In the genomic region with DNA sequence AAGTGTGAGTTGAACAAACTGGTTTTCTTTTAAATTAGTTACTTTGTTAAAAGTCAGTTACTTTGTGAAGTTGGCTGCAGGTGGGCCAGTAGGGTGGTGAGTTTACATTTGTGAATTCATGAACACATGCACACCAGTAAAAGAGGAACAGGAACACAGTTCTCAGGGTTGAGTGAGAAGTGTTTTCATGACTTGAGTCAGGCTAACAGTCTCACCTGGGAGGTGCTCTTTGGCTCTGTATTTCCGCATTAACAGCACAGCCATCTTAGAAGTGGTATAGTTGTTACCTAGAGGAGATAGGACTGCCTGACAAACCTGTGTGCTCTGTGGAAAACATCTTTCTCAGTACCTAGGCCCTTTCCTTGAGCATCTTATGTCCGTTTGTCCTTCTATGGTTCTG, we compare ENCODE assay signal across 25 mouse cellular contexts. TPM values are rescaled to one million over a fixed set of nuclear protein-coding genes. Genes with fewer than 3 reads are reported as not detected.
DNase-seq lines count a peak whose midpoint lies in the region; ATAC-seq and TF ChIP-seq lines count a peak whose summit lies in the region.
"Had no signal": no experiment of that assay in that cellular context is flagged by ENCODE, and none has a peak within 500 bp of the region (broad histone marks: within the 10 kb centered on the region; RNA-seq: fewer than 3 reads in every experiment).

No protein-coding gene starts in this region.

- dilution Hi-C loops in CH12.LX (cut with MboI; ENCODE audit: extremely low pct_ligation_motif_present, extremely low pct_unique_long_range_greater_than_20kb, low sequenced_read_pairs) = no loop called here

- DNase-seq in liver = no peak
- peak; percentile 63 for DNase-seq in CH12.LX (ENCODE audit: extremely low read depth)
- no peak for DNase-seq in liver, postnatal 0 days
- DNase-seq in layer of hippocampus, adult 9-10 months (ENCODE audit: low spot score) = no peak
- DNase-seq in right cerebral cortex, postnatal 14 days = no peak
- DNase-seq: adrenal gland, postnatal 14 days; cerebellum, adult 18-20 months; cerebellum, adult 9-11 months; cerebellum, postnatal 36 days; gastrocnemius, postnatal 25 days; heart, postnatal 14 days had no signal

- peak; percentile 85 for TF ChIP-seq EP300 in CH12.LX (IDR thresholded peaks at IDR 0.05; ENCODE audit: low read length)
- no peak for TF ChIP-seq EP300 in liver, postnatal 0 days (IDR thresholded peaks at IDR 0.05; ENCODE audit: low read depth)

- TF ChIP-seq RAD21 in CH12.LX (IDR thresholded peaks at IDR 0.05; ENCODE audit: low read depth, low read length) = no peak

- H3K27me3 ChIP-seq in intestine, postnatal 0 days (replicated peaks; ENCODE audit: control insufficient read depth, insufficient read depth, low read length) = no peaks in the 10 kb centered on the region
- H3K27me3 ChIP-seq in intestine, embryonic 16.5 days (replicated peaks; ENCODE audit: control insufficient read depth, insufficient read depth, low read length) = no peaks in the 10 kb centered on the region
- H3K27me3 ChIP-seq in liver, embryonic 16.5 days (ENCODE audit: control insufficient read depth, insufficient read depth, low read depth, low read length) = no peaks in the 10 kb centered on the region
- H3K27me3 ChIP-seq in CH12.LX (replicated peaks) = no peaks in the 10 kb centered on the region
- no peaks in the 10 kb centered on the region for H3K27me3 ChIP-seq in liver, postnatal 0 days (ENCODE audit: insufficient read depth, low read length)
- H3K27me3 ChIP-seq: embryonic facial prominence, embryonic 13.5 days; forebrain, embryonic 12.5 days; heart, embryonic 15.5 days; Patski had no signal

- H3K36me3 ChIP-seq in intestine, postnatal 0 days (ENCODE audit: control insufficient read depth, insufficient read depth) = peaks cover 17% of the 10 kb centered on the region
- peaks cover 2% of the 10 kb centered on the region; the same call in 1 of the 2 replicates for H3K36me3 ChIP-seq in intestine, embryonic 16.5 days (ENCODE audit: control insufficient read depth, insufficient read depth, low read length)
- peaks cover 5% of the 10 kb centered on the region for H3K36me3 ChIP-seq in liver, embryonic 16.5 days (ENCODE audit: control insufficient read depth, insufficient read depth)
- peaks cover 7 to 38% of the 10 kb centered on the region in 2 experiments for H3K36me3 ChIP-seq in CH12.LX (replicated peaks in 1 of 2; ENCODE audit: control insufficient read depth in 1 of 2, insufficient read depth in 1 of 2, low read length in 1 of 2)
- H3K36me3 ChIP-seq in liver, postnatal 0 days (replicated peaks; ENCODE audit: insufficient read depth, low read length) = peaks cover 10% of the 10 kb centered on the region

- WGBS in intestine, postnatal 0 days = 67% methylated on average over 2 of the region's 2 CpGs
- 82% methylated on average over 2 of the region's 2 CpGs for WGBS in intestine, embryonic 16.5 days
- WGBS in liver, embryonic 16.5 days (ENCODE audit: insufficient replicate concordance) = 72% methylated on average over 2 of the region's 2 CpGs
- 66% methylated on average over 2 of the region's 2 CpGs for WGBS in liver, postnatal 0 days (ENCODE audit: insufficient replicate concordance)

- in situ Hi-C loops in CH12.LX (cut with MboI; ENCODE audit: low pct_ligation_motif_present, low pct_unique_long_range_greater_than_20kb, low sequenced_read_pairs) = no loop called here

- no peak for TF ChIP-seq POLR2A in CH12.LX (IDR thresholded peaks at IDR 0.05; ENCODE audit: low read depth, low read length)

- peaks cover 64% of the 10 kb centered on the region for H3K79me2 ChIP-seq in CH12.LX (replicated peaks; ENCODE audit: control insufficient read depth, extremely low read depth, insufficient read depth, poor library complexity, severe bottlenecking)

- H3K4me1 ChIP-seq in intestine, postnatal 0 days (replicated peaks; ENCODE audit: control insufficient read depth, insufficient read depth, low read length) = peaks cover 8% of the 10 kb centered on the region
- H3K4me1 ChIP-seq in intestine, embryonic 16.5 days (ENCODE audit: control insufficient read depth, insufficient read depth, low read length) = peaks cover 40% of the 10 kb centered on the region
- peaks cover 24% of the 10 kb centered on the region for H3K4me1 ChIP-seq in liver, embryonic 16.5 days (ENCODE audit: control insufficient read depth, low read depth, low read length)
- H3K4me1 ChIP-seq in CH12.LX (ENCODE audit: control insufficient read depth in 1 of 2, insufficient read depth in 2 of 2) = peaks cover 18 to 66% of the 10 kb centered on the region in 2 experiments
- peaks cover 42% of the 10 kb centered on the region for H3K4me1 ChIP-seq in liver, postnatal 0 days (ENCODE audit: insufficient read depth)

- ATAC-seq in intestine, postnatal 0 days = no peak
- no peak for ATAC-seq in intestine, embryonic 16.5 days
- no peak for ATAC-seq in liver, embryonic 16.5 days (ENCODE audit: low read depth)
- no peak for ATAC-seq in liver, postnatal 0 days
- ATAC-seq: activated CD4-positive, CD25-positive, alpha-beta regulatory T cell, adult 4 months; CD4-positive, CD25-positive, alpha-beta regulatory T cell, adult 4 months; forebrain, embryonic 16.5 days; Patski had no signal

- no peaks in the 10 kb centered on the region for H3K9me3 ChIP-seq in intestine, postnatal 0 days (ENCODE audit: control insufficient read depth)
- no peaks in the 10 kb centered on the region for H3K9me3 ChIP-seq in intestine, embryonic 16.5 days (ENCODE audit: control insufficient read depth, low read length)
- no peaks in the 10 kb centered on the region for H3K9me3 ChIP-seq in liver, embryonic 16.5 days (replicated peaks; ENCODE audit: control insufficient read depth, low read length)
- H3K9me3 ChIP-seq in CH12.LX (replicated peaks; ENCODE audit: low read length) = peaks cover 6% of the 10 kb centered on the region
- H3K9me3 ChIP-seq in liver, postnatal 0 days (ENCODE audit: low read length) = no peaks in the 10 kb centered on the region
- H3K9me3 ChIP-seq: embryonic facial prominence, embryonic 13.5 days; forebrain, embryonic 12.5 days; heart, embryonic 15.5 days; hindbrain, embryonic 10.5 days had no signal

- H3K27ac ChIP-seq in intestine, postnatal 0 days (ENCODE audit: low read depth, low read length) = peak overlapping the region; percentile 28
- no peak overlapping the region; the same call in 1 of the 2 replicates for H3K27ac ChIP-seq in intestine, embryonic 16.5 days (ENCODE audit: low read length)
- peak overlapping the region; percentile 12 for H3K27ac ChIP-seq in liver, embryonic 16.5 days (ENCODE audit: low read length)
- 0 out of 2 replicates have a peak overlapping the region, but pooled peaks have one; percentile 18 for H3K27ac ChIP-seq in CH12.LX (ENCODE audit: insufficient read depth, low read depth)
- peak overlapping the region; percentile 87 for H3K27ac ChIP-seq in liver, postnatal 0 days (ENCODE audit: low read depth)
- H3K27ac ChIP-seq: embryonic facial prominence, embryonic 13.5 days; forebrain, embryonic 12.5 days; heart, embryonic 15.5 days; hindbrain, embryonic 10.5 days; hindbrain, embryonic 14.5 days had no signal

- H3K4me3 ChIP-seq in intestine, postnatal 0 days (ENCODE audit: low read depth, low read length) = no peak overlapping the region
- H3K4me3 ChIP-seq in intestine, embryonic 16.5 days (ENCODE audit: low read length) = no peak overlapping the region
- no peak overlapping the region for H3K4me3 ChIP-seq in liver, embryonic 16.5 days (ENCODE audit: low read depth, low read length)
- no peak overlapping the region for H3K4me3 ChIP-seq in CH12.LX (replicated peaks in 1 of 3; ENCODE audit: low read depth in 2 of 3, low read length in 2 of 3, poor library complexity in 1 of 3)
- no peak overlapping the region for H3K4me3 ChIP-seq in liver, postnatal 0 days (ENCODE audit: low read depth, low read length)
- H3K4me3 ChIP-seq: embryonic facial prominence, embryonic 13.5 days; forebrain, embryonic 12.5 days; heart, embryonic 15.5 days; hindbrain, embryonic 10.5 days had no signal

- 0 out of 2 replicates have a peak overlapping the region, but pooled peaks have one; percentile 9 for H3K4me2 ChIP-seq in intestine, postnatal 0 days (replicated peaks; ENCODE audit: low read depth)
- no peak overlapping the region for H3K4me2 ChIP-seq in intestine, embryonic 16.5 days (ENCODE audit: low read depth, low read length)
- H3K4me2 ChIP-seq in liver, embryonic 16.5 days (ENCODE audit: low read depth, low read length) = no peak overlapping the region
- no peak overlapping the region for H3K4me2 ChIP-seq in CH12.LX (ENCODE audit: insufficient read depth, low read depth, poor library complexity, severe bottlenecking)
- H3K4me2 ChIP-seq in liver, postnatal 0 days (ENCODE audit: low read depth, low read length) = peak overlapping the region; percentile 24; the same call in 1 of the 2 replicates
- H3K4me2 ChIP-seq: embryonic facial prominence, embryonic 13.5 days; forebrain, embryonic 12.5 days; heart, embryonic 15.5 days; hindbrain, embryonic 14.5 days had no signal

- no peak overlapping the region for H3K9ac ChIP-seq in intestine, postnatal 0 days (ENCODE audit: low read depth, low read length)
- H3K9ac ChIP-seq in intestine, embryonic 16.5 days (ENCODE audit: low read depth, low read length) = no peak overlapping the region
- no peak overlapping the region for H3K9ac ChIP-seq in liver, embryonic 16.5 days (ENCODE audit: low read depth, low read length)
- H3K9ac ChIP-seq in CH12.LX (ENCODE audit: insufficient read depth, low read depth) = no peak overlapping the region
- H3K9ac ChIP-seq in liver, postnatal 0 days (replicated peaks) = no peak overlapping the region
- H3K9ac ChIP-seq: embryonic facial prominence, embryonic 13.5 days; forebrain, embryonic 12.5 days; heart, embryonic 15.5 days; hindbrain, embryonic 14.5 days had no signal

- no peak for TF ChIP-seq CTCF in intestine, postnatal 0 days (IDR thresholded peaks at IDR 0.05; ENCODE audit: low read depth)
- no peak for TF ChIP-seq CTCF in CH12.LX (conservative IDR thresholded peaks at IDR 0.05 in 1 of 2, IDR thresholded peaks at IDR 0.05 in 1 of 2; ENCODE audit: low read depth in 2 of 2, low read length in 2 of 2)
- no peak for TF ChIP-seq CTCF in liver, postnatal 0 days (IDR thresholded peaks at IDR 0.05; ENCODE audit: low read depth)

RNA-seq across cellular contexts. Expression of gene Suclg1, which starts 4.8 kb away (rescaled TPM):
- polyA plus RNA-seq in intestine, postnatal 0 days (2015; fragmentation: Nextera tagmentation; extraction: Ambion mirVana) = 317 and 327 TPM in 2 replicates
- 371 and 392 TPM in 2 replicates for polyA plus RNA-seq in intestine, embryonic 16.5 days (2015; fragmentation: Nextera tagmentation; extraction: Ambion mirVana)
- polyA plus RNA-seq in liver, embryonic 16.5 days (2015; fragmentation: Nextera tagmentation; extraction: Ambion mirVana) = 147 and 149 TPM in 2 replicates
- total RNA-seq in CH12.LX (2012; rRNA removed) (114 and 127 TPM in 2 replicates), CH12.LX (2014; rRNA removed) (112 and 116 TPM in 2 replicates)
- polyA plus RNA-seq in CH12.LX (2012; ENCODE audit: insufficient read length, low read depth) = 169 and 179 TPM in 2 replicates
- polyA plus RNA-seq in liver, postnatal 0 days (2015; fragmentation: Nextera tagmentation; extraction: Ambion mirVana) = 235 and 239 TPM in 2 replicates

RNA-seq across cellular contexts. Expression of gene Dnah6, which starts 31.6 kb away (rescaled TPM):
- polyA plus RNA-seq in intestine, postnatal 0 days (2015; fragmentation: Nextera tagmentation; extraction: Ambion mirVana) = 0.08 and 0.09 TPM in 2 replicates
- 0.04 and 0.05 TPM in 2 replicates for polyA plus RNA-seq in intestine, embryonic 16.5 days (2015; fragmentation: Nextera tagmentation; extraction: Ambion mirVana)
- polyA plus RNA-seq in liver, embryonic 16.5 days (2015; fragmentation: Nextera tagmentation; extraction: Ambion mirVana) = 0.04 and 0.05 TPM in 2 replicates
- total RNA-seq in CH12.LX (2012; rRNA removed) = under 0.01 TPM in 1 of 2 replicates, not detected in the other
- 0.04 and 0.07 TPM in 2 replicates for total RNA-seq in CH12.LX (2014; rRNA removed)
- polyA plus RNA-seq in CH12.LX (2012; ENCODE audit: insufficient read length, low read depth) = 0.06 TPM in 1 of 2 replicates, not detected in the other
- 0.01 TPM in 2 replicates for polyA plus RNA-seq in liver, postnatal 0 days (2015; fragmentation: Nextera tagmentation; extraction: Ambion mirVana)
- total RNA-seq: granulocyte monocyte progenitor cell, adult 5-6 weeks; MEL had no signal
- polyA plus RNA-seq: CD4-positive, CD25-positive, alpha-beta regulatory T cell, adult 4 months; embryonic facial prominence, embryonic 13.5 days had no signal

Comparison
In these comparisons a context has a peak if more than half of its experiments do, and no peak if none do; other contexts are left out.
1. H3K4me2 ChIP-seq: peak in intestine, postnatal 0 days (single experiment) and liver, postnatal 0 days (single experiment); none in intestine, embryonic 16.5 days (single experiment), liver, embryonic 16.5 days (single experiment) and CH12.LX (single experiment).